Mouse (Mus musculus) T-helper 2 cell (primary cell): Measurements from ENCODE around the gene Sorbs1.

Experiments
- in situ Hi-C: fragments of 300-600 bp; cut with MboI, MseI; formaldehyde crosslinking; loops from one replicate; pipeline ENCODE4 v1.15.1; 2025; ENCODE audit warnings: high pct_unique_total_duplicates

Sorbs1 gene

GRCm38 (mm10) chr19:40307550-40307949 is 206.0 kb downstream of the Sorbs1 start:
- in situ Hi-C loops: no loop called here

DNA sequence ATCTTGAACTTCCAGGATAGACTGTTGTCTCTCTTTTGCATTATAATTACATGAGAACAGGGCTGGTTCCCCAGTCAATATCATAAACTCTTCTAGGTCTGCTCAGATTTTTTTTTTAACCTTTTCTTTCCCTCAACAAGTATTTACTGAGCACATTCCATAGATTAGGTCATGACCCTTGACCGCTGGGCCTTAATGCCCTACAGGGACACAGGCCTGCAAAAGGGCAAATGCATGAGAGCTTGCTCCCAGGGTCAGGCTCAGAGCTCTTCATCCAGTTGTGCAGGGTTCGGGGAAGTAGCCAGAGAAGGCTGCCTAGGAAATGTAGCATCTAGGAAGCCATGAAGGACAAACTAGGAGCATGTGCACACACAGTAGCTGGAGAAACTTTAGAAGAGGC is 206.9 kb downstream of the Sorbs1 start:
- in situ Hi-C loops: no loop called here

GRCm38 (mm10) chr19:40305456-40305855 is 208.1 kb downstream of the Sorbs1 start:
- in situ Hi-C loops: no loop called here

DNA sequence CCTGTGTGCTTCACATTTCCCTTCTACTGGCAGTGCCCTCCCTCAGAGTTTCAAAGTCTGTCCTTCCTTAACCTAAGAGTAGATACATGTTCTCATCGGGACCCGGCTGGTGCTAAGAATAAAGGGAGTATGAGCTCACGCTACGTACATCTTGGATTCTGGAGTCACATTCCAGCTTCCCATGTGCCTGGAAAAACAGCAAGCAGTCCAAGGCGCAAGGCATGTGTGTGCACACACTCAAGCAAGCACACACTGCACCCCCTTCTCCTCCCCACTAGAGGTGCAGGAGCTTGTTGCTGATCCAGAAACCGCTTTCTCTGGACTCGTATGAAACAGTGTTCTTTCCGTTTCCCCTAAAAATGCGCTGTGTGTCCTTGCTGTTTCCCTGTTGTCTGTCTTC is 210.7 kb downstream of the Sorbs1 start:
- in situ Hi-C loops: no loop called here

DNA sequence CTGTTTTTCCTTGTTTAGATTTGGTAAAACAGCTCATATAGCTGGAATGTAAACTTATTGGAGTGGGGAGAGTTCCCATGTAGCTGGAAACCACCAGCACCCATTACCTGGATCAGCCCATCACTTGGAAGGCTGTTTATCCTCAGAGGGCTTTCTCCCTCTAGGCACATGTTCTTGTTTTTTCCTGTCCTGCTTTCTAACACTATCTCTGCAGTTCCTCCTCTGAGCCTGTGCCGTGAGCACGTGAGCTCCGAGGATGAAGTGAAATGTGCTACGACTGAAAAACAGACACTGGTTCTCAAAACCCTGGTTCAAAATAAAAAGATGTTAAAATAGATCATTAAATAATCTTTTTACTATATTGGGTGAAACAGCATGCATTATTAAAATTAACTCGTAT is 211.1 kb downstream of the Sorbs1 start:
- in situ Hi-C loops: no loop called here

GRCm38 (mm10) chr19:40299983-40300759 is 213.4 kb downstream of the Sorbs1 start:
- in situ Hi-C loops: no loop called here

DNA sequence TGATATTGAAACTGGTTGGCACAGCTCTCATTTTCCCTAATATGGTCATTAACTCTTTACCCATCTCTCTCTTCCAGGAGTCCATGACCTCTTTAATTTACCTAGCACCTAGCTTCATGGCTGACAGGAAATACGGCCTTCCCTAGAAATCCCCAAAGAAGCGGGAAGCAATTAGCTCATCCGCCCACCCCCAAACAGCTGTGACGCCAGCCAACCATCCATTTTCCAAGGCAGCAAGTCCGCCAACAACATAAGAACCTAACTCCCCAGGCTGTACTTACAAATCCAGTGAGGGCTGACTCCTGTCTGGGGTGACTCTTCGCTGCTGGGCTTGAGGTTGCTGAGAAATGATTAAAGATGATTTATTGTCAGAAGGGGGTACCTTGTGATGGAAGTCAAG is 214.4 kb downstream of the Sorbs1 start:
- in situ Hi-C loops: no loop called here

DNA sequence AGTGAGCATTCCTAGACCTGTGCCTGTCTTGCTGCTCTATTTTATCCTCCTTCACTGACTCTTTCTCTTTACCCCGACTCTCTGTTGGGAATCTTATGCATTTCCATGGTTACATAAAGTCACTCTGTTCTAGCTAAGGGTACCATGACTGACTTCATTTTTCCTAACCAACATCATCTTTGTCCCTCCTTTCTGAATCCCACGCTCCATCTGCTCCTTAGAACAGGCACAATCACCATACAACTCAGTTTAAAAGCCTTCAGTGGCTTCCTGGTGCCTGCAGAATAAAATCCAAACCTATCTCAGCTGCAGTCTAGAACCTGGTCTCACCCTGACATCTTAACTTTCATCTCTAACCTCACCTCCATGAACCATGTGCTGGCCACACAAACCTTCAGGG is 215.0 kb downstream of the Sorbs1 start:
- in situ Hi-C loops: no loop called here

DNA sequence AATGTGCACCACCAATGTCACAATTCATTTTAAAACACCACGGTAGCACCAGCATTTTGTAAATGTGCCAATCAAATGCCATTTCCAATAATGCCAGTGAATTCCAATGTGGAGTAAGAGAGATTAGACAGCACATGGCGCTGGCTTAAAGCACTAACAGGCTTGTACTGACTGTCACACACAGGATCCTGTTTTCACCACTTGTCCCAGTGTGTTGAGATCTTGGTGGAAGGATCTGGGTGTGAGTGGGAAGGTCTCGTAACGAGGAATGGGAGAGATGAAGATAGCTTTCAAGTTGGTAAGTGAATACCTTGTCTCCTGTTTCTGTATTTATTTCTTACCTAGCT is 215.8 kb downstream of the Sorbs1 start:
- in situ Hi-C loops: no loop called here

DNA sequence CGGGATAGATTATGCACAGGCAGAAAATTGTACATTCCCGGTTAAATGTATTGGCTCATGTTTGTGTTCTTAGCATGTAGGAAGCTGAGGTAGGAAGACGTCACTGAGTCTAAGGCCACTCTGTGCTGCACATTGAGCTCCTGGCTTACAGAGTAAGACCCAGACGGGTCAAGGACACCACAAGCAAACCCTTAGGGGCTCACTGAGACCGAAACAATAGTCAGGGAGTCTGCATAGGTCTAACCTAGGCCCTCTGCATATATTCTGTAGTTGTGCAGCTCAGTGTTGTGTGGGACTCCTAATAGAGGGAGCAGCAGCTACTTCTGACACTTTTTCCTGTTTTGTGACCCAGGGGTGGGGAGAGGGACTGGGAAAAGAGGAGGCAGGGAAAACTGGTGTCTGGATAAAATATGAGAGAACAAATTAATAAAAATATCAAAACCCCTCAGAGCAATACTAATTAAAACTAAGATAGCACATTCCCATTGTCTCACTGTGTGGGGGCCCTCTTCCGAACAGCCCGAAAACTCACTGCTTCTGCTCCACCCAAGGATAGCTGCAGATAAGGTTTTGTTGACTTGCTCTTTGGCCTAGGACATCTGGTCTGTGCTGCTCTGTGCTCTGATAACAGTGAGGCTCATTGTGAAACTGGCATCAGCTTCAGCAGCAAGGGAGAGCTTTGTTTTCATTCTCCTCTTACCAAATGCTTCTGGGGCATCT is 216.3 kb downstream of the Sorbs1 start:
- in situ Hi-C loops: no loop called here

DNA sequence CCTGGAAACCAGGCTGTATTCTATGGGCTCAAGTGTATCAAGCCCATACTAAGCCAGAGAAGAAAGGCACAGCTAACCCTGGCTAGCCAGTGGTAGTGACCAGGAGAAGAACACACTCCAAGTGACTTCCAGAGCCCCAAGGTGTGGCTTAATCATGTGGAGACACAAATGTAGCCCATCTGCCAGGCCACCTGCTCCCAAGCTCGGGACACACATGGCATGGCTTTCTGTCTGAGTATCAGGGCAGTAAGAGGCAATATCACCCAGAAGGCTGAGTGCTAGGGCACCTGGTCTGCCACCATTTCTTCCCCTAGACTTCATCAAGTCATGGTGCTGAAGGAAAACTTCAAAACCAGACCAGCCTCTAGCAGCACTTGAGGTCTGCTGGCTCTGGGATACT is 219.3 kb downstream of the Sorbs1 start:
- in situ Hi-C loops: no loop called here

DNA sequence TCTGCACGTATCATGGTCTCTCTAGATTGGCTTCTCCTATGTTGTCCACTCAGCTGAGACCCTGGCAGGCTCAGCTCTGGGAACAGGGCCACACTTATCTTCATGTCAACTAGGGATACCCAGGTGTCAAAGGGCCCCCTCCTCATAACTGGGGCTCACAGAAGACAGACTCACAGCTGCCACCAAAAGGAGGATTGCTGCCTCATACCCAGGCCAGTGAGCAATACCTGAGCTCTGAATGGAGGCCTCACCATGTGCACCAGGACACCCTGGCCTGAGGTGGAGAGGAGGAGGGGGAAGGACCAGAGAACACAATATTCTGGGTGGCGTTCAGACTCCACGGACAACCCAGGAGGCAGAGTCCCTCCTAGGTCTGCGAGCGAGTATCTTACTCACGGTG is 219.8 kb downstream of the Sorbs1 start:
- in situ Hi-C loops: no loop called here

DNA sequence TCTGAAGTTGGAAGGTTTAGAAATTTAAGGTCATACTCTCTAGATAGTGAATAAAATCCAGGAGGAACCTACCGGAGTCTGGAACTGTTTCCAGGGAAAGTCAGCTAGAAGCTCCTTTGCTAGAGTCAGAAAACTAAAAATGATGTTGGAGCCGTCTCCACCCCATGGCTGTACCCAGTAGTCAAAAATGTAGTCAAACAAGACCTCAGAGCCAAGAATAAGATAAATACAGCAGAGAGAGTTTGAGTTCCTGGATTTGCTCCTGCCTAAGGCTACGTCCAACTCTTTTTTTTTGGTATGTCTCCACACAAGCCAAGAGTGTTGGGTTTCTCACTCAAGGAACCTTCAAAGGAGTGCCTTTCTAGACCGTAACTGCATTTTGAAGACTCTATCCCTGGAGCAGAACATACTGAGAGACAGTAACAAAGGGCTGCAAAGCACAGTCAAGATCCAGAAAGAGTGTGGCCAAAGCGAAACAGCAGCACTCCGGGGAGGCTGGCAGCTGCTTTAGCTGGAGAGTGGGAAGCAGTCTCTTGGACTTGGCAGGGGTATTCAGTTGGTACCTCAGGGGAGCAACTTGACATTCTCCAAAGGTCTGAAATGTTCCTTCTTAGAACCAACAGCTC is 223.4 kb downstream of the Sorbs1 start:
- in situ Hi-C loops: no loop called here

GRCm38 (mm10) chr19:40288415-40288814 is 225.2 kb downstream of the Sorbs1 start:
- in situ Hi-C loops: loop anchor here (10.0 kb wide), 1 partner anchor 46 kb away; no protein-coding TSS in a partner anchor

DNA sequence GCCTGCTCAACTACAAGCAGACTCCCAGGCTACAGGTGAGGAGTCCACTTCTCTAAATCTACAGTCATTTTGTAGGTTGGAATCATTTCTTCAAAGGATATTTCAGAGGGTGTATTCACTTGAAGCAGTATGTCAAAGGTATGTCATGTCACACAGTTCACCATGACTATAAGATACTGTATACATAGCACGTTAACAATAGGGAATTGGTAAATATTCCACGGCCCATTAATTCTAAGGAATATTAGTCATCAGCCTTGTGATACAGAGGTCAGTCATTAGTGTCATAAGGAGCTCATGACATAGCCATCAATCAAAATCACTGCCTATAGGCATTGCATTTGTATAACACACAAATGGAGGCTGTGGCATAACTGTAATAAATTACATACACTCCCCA is 228.9 kb downstream of the Sorbs1 start:
- in situ Hi-C loops: loop anchor here (10.0 kb wide), 1 partner anchor 50 kb away; no protein-coding TSS in a partner anchor

DNA sequence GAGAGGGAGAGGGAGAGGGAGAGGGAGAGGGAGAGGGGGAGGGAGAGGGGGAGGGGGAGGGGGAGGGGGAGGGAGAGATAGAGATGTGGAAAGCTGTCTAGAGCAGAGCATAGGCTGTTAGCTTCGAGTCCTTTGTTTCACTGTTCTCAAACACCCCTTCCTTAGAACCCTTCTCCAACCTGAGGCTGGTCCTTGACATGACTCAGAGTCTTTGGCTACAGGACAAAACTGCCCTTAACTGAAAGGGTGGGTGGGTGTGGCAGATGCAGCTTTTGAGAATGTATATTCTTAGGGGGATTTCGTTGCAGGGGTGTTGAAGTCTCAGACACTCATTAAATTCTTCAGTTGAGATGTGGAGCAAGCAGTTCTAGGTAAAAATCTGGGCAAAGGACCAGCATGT is 230.2 kb downstream of the Sorbs1 start:
- in situ Hi-C loops: loop anchor here (10.0 kb wide), 1 partner anchor 51 kb away; no protein-coding TSS in a partner anchor

DNA sequence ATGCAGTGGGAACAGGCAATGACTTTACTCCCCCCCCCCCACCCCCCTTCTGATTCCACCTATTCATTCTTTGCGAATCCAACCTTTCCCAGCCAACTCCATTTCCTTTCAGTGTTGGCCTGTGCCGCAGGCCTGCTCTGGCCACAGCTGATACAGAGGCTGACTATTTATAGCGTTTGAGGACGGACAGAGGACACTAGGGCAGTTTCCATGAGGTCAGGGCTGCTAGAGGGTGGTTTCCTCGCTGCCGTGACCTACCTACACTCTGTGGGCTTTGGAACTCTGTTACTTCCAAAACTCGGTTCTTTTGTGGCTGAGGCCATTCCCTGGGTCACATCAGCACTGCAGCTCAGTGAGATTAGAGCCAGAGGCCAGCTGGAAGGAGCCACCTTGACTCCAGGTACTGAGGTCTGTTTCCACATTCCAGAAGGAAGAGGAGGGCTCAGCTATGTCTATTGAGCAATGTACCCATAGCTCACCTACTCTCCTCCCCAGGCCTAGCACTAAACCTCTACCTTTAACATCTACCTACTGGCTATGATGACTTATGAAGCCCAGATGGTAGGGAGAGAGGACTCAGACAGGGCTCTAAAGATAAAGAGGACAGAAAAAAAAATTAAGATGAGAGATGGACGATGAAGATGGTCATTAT is 235.1 kb downstream of the Sorbs1 start:
- in situ Hi-C loops: no loop called here

- in situ Hi-C loops: no loop called here
Observed at GRCm38 (mm10) chr19:40277494-40277893, 236.1 kb downstream of the Sorbs1 start.

- in situ Hi-C loops: no loop called here
Observed at GRCm38 (mm10) chr19:40275401-40276188, 238.0 kb downstream of the Sorbs1 start.

- in situ Hi-C loops: no loop called here
Observed at GRCm38 (mm10) chr19:40272674-40273073, 240.9 kb downstream of the Sorbs1 start.

DNA sequence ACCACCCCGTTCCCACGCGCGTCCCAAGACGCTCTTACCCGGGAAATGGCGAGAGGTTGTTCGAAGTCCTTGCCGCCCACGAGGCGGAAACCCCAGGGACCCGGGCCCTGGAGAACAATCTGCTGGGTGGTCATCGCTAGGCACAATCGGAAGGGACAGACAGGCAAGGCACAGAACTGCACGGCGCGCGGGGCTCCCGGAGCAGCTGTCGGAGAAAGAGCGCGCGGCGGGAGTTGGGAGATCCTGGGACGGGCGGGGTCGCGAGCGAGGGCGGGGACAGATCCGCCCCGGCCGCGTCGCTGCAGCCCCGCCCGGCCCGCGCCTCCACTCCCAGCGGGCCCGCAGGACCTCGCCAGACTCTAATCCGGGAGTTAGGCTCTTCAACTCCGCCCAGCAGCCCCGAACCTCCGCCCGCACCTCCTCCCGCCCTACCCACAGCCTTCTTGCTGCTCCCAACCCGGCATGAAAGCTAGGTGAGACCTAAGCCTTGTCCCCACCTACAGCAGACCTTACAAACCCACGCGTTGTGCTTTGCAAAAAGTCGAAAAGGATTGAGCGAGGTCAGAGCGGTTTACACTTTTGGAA is 242.2 kb downstream of the Sorbs1 start, which contains the start of gene Pdlim1:
TSS of gene Pdlim1 (minus strand) at position 535 of the 585 bp plus-strand sequence.
- in situ Hi-C loops: no loop called here
